Mouse (Mus musculus) megakaryocyte progenitor cell, adult 5-6 weeks (primary cell): ENCODE measurements around the gene Gm20425. TPM values are rescaled to one million over a fixed set of nuclear protein-coding genes. Genes with fewer than 3 reads are reported as not detected.

ENCODE experiments used
- ATAC-seq: replicated peaks from 2 replicates; pipeline ENCODE4 v1.8.0; 2016; ENCODE audit warnings: mild to moderate bottlenecking, moderate TSS enrichment, inconsistent platforms; ENCODE audit not compliant: poor library complexity
- total RNA-seq, 2 experiments: library from RNA; stranded (forward) in 1 of 2; stranded (reverse) in 1 of 2; fragments of 157-497, 149-512 nt in 1 of 2; fragments of 200-1000 nt in 1 of 2; gene quantifications; 2 replicates each; pipeline versions ENCODE4 v1.2.3 to v1.2.4; 2015 to 2017

Gene Gm20425
- total RNA-seq, 2 experiments from 2014 or later: not detected

- ATAC-seq: peak; percentile 72
These were observed 4.6 kb downstream of the Gm20425 start for GRCm38 (mm10) chr9:103225464-103225863.

- ATAC-seq: no peak
These were observed 5.4 kb downstream of the Gm20425 start for GRCm38 (mm10) chr9:103224721-103225120.

- ATAC-seq: no peak
These were observed 15.8 kb downstream of the Gm20425 start for GRCm38 (mm10) chr9:103214281-103214680.

GRCm38 (mm10) chr9:103213631-103214030 lies 16.5 kb downstream of the Gm20425 start:
- ATAC-seq: no peak

GRCm38 (mm10) chr9:103212654-103213420 lies 17.3 kb downstream of the Gm20425 start:
- no peak for ATAC-seq

- ATAC-seq: no peak
These were observed 21.2 kb downstream of the Gm20425 start for GRCm38 (mm10) chr9:103208802-103209423.

GRCm38 (mm10) chr9:103207846-103208245 lies 22.3 kb downstream of the Gm20425 start:
- ATAC-seq: peak; percentile 100

GRCm38 (mm10) chr9:103205786-103206185 lies 24.3 kb downstream of the Gm20425 start:
- no peak for ATAC-seq

GRCm38 (mm10) chr9:103201561-103202260 lies 28.4 kb downstream of the Gm20425 start, which contains the start of gene Srprb:
TSS of gene Srprb (minus strand) at chr9:103202137.
- ATAC-seq: peak; percentile 100

- no peak for ATAC-seq
These were observed 41.7 kb downstream of the Gm20425 start for GRCm38 (mm10) chr9:103188416-103188815.

GRCm38 (mm10) chr9:103186747-103187146 lies 43.4 kb downstream of the Gm20425 start:
- ATAC-seq: no peak

- ATAC-seq: no peak
These were observed 44.2 kb downstream of the Gm20425 start for GRCm38 (mm10) chr9:103185946-103186345.

- no peak for ATAC-seq
These were observed 45.3 kb downstream of the Gm20425 start for GRCm38 (mm10) chr9:103184855-103185254.

- no peak for ATAC-seq
These were observed 48.2 kb downstream of the Gm20425 start for GRCm38 (mm10) chr9:103181886-103182285.

- ATAC-seq: peak; percentile 91
These were observed 49.1 kb downstream of the Gm20425 start for GRCm38 (mm10) chr9:103180807-103181565.

GRCm38 (mm10) chr9:103180303-103180702 lies 49.8 kb downstream of the Gm20425 start:
- ATAC-seq: peak; percentile 40

GRCm38 (mm10) chr9:103175692-103176091 lies 54.4 kb downstream of the Gm20425 start:
- ATAC-seq: peak; percentile 46

GRCm38 (mm10) chr9:103174771-103175519 lies 55.2 kb downstream of the Gm20425 start:
- ATAC-seq: peak; percentile 75

- no peak for ATAC-seq
These were observed 61.3 kb downstream of the Gm20425 start for GRCm38 (mm10) chr9:103168771-103169170.

- ATAC-seq: no peak; the same call in 1 of the 2 replicates
These were observed 62.1 kb downstream of the Gm20425 start for GRCm38 (mm10) chr9:103168046-103168445.
